Mouse (Mus musculus) Patski (cell line): ENCODE measurements at regions not wholly inside any gene's neighbourhood (a gene's known extent, or its start where the extent isn't known, plus 50 kb on each side); places are given as distances from the start of the nearest gene placed in this dataset.

ENCODE experiments used
- ATAC-seq: fragments of 100-300 bp; one replicate; pipeline ENCODE4 v1.8.0; 2021
- CTCF ChIA-PET: fragments of 350-600 bp; sonication (Branson Sonifier 250); formaldehyde crosslinking; loops from one replicate; lab custom pipeline; 2022; ENCODE audit warnings: inconsistent platforms; lab: Charles Lee
- POLR2A ChIA-PET: fragments of 350-600 bp; sonication (Branson Sonifier 250); formaldehyde crosslinking; loops from one replicate; lab custom pipeline; 2022; ENCODE audit warnings: antibody characterized with exemption, inconsistent platforms; lab: Charles Lee
- DNase-seq: peaks from one replicate; pipeline ENCODE4 v3.0.0-alpha.2; 2011; ENCODE audit warnings: low read depth, low spot score
- H3K27me3 ChIP-seq: fragments of 371-371 bp; one replicate; pipeline ENCODE4 v1.5.1; 2021
- CTCF ChIP-seq: fragments of 100-300 bp; IDR thresholded peaks from one replicate; pipeline ENCODE4 v1.5.1; 2021
- in situ Hi-C: fragments of 300-500 bp; cut with MboI; formaldehyde crosslinking; loops from 3 replicates; pipeline ENCODE4 v1.11.1; 2018; ENCODE audit warnings: low pct_unique_long_range_greater_than_20kb, mixed read lengths

- CTCF ChIA-PET, result interaction anchor here (1.0 to 1.7 kb wide), 2 partner anchors 300 to 301 kb away, joined by 3 to 7 read pairs; no protein-coding TSS in a partner anchor
- H3K27me3 ChIP-seq, result peaks cover 8% of the 10 kb centered on the region
- DNase-seq (no peak), ATAC-seq (peak; percentile 60)
- POLR2A ChIA-PET, result no interaction called here
- in situ Hi-C loops, result loop anchor here (5.0 kb wide), 1 partner anchor 297 kb away; no protein-coding TSS in a partner anchor
- TF ChIP-seq CTCF, result peak; percentile 43
These were observed 52.4 kb upstream of the Ankef1 start for GRCm38 (mm10) chr2:136449265-136449664.
